Mouse (Mus musculus): ENCODE measurements around the gene Map3k20.

The Map3k20 gene

GRCm38 (mm10) chr2:72322681-72323353 lies 37.4 kb downstream of the Map3k20 start:
- DNase-seq, result no peak

- no peak for DNase-seq
Measured at GRCm38 (mm10) chr2:72324436-72324835, 39.0 kb downstream of the Map3k20 start.

GRCm38 (mm10) chr2:72326491-72326890 lies 41.1 kb downstream of the Map3k20 start:
- DNase-seq, result peak; percentile 23

GRCm38 (mm10) chr2:72328435-72328834 lies 43.0 kb downstream of the Map3k20 start:
- no peak for DNase-seq

GRCm38 (mm10) chr2:72330955-72331481 lies 45.6 kb downstream of the Map3k20 start:
- DNase-seq, result no peak

- no peak for DNase-seq
Measured at GRCm38 (mm10) chr2:72332067-72332466, 46.6 kb downstream of the Map3k20 start.

GRCm38 (mm10) chr2:72333210-72333609 lies 47.8 kb downstream of the Map3k20 start:
- no peak for DNase-seq

GRCm38 (mm10) chr2:72336840-72337239 lies 51.4 kb downstream of the Map3k20 start:
- no peak for DNase-seq

GRCm38 (mm10) chr2:72345281-72345680 lies 59.8 kb downstream of the Map3k20 start:
- no peak for DNase-seq

- no peak for DNase-seq
Measured at GRCm38 (mm10) chr2:72351329-72351728, 65.9 kb downstream of the Map3k20 start.

- no peak for DNase-seq
Measured at GRCm38 (mm10) chr2:72351776-72352175, 66.3 kb downstream of the Map3k20 start.

- no peak for DNase-seq
Measured at GRCm38 (mm10) chr2:72352756-72353155, 67.3 kb downstream of the Map3k20 start.

- DNase-seq, result no peak
Measured at GRCm38 (mm10) chr2:72356471-72356870, 71.0 kb downstream of the Map3k20 start.

GRCm38 (mm10) chr2:72361572-72361971 lies 76.1 kb downstream of the Map3k20 start:
- DNase-seq, result peak; percentile 19

GRCm38 (mm10) chr2:72363449-72363848 lies 78.0 kb downstream of the Map3k20 start:
- DNase-seq, result no peak

- DNase-seq, result no peak
Measured at GRCm38 (mm10) chr2:72365930-72366329, 80.5 kb downstream of the Map3k20 start.

- no peak for DNase-seq
Measured at GRCm38 (mm10) chr2:72366503-72366902, 81.1 kb downstream of the Map3k20 start.

- no peak for DNase-seq
Measured at GRCm38 (mm10) chr2:72367850-72368249, 82.4 kb downstream of the Map3k20 start.

- no peak for DNase-seq
Measured at GRCm38 (mm10) chr2:72369140-72369600, 83.7 kb downstream of the Map3k20 start.

GRCm38 (mm10) chr2:72372136-72372535 lies 86.7 kb downstream of the Map3k20 start:
- DNase-seq, result no peak

- no peak for DNase-seq
Measured at GRCm38 (mm10) chr2:72374076-72374475, 88.6 kb downstream of the Map3k20 start.

- DNase-seq, result no peak
Measured at GRCm38 (mm10) chr2:72375877-72376276, 90.4 kb downstream of the Map3k20 start.

GRCm38 (mm10) chr2:72376946-72377345 lies 91.5 kb downstream of the Map3k20 start:
- no peak for DNase-seq

- no peak for DNase-seq
Measured at GRCm38 (mm10) chr2:72379425-72379824, 94.0 kb downstream of the Map3k20 start.

- no peak for DNase-seq
Measured at GRCm38 (mm10) chr2:72382662-72383061, 97.2 kb downstream of the Map3k20 start.
